Mouse (Mus musculus): Measurements from ENCODE around the gene Hdac10. TPM values are rescaled to one million over a fixed set of nuclear protein-coding genes. Genes with fewer than 3 reads are reported as not detected.

The Hdac10 gene
- total RNA-seq, 2 experiments from 2014 or later = 12.8 to 16.8 TPM

- DNase-seq (ENCODE audit: low spot score in 2 of 2) = peak in 1 of 2 experiments; percentile 65
- intact Hi-C loops (cut with DNase I) = no loop called here
Measured at GRCm38 (mm10) chr15:89149271-89150040, 21.0 kb upstream of the Hdac10 start, which contains the start of gene Mapk11. Mapk11 (minus strand) TSS chr15:89149628.

- peak in 1 of 2 experiments; percentile 49 for DNase-seq (ENCODE audit: low spot score in 2 of 2)
- intact Hi-C loops (cut with DNase I) = no loop called here
Measured at GRCm38 (mm10) chr15:89148496-89149270, 20.2 kb upstream of the Hdac10 start.

GRCm38 (mm10) chr15:89147895-89148294, 19.4 kb upstream of the Hdac10 start:
- intact Hi-C loops (cut with DNase I) = no loop called here

GRCm38 (mm10) chr15:89147456-89147855, 19.0 kb upstream of the Hdac10 start:
- intact Hi-C loops (cut with DNase I) = no loop called here
- DNase-seq (ENCODE audit: low spot score in 2 of 2) = no peak

More at GRCm38 (mm10) chr15:89147895-89148294, 19.4 kb upstream of the Hdac10 start:
- DNase-seq (ENCODE audit: low spot score in 2 of 2) = no peak

- DNase-seq (ENCODE audit: low spot score in 2 of 2) = peak in 1 of 2 experiments; percentile 73
- intact Hi-C loops (cut with DNase I) = no loop called here
Measured at GRCm38 (mm10) chr15:89147024-89147423, 18.5 kb upstream of the Hdac10 start.

GRCm38 (mm10) chr15:89146537-89146936, 18.0 kb upstream of the Hdac10 start:
- intact Hi-C loops (cut with DNase I) = no loop called here
- DNase-seq (ENCODE audit: low spot score in 2 of 2) = peak; percentile 75 to 84

- DNase-seq (ENCODE audit: low spot score in 2 of 2) = no peak
- intact Hi-C loops (cut with DNase I) = no loop called here
Measured at GRCm38 (mm10) chr15:89145813-89146350, 17.4 kb upstream of the Hdac10 start.

GRCm38 (mm10) chr15:89144965-89145364, 16.5 kb upstream of the Hdac10 start:
- DNase-seq (ENCODE audit: low spot score in 2 of 2) = no peak
- intact Hi-C loops (cut with DNase I) = no loop called here

- intact Hi-C loops (cut with DNase I) = no loop called here
- no peak for DNase-seq (ENCODE audit: low spot score in 2 of 2)
Measured at GRCm38 (mm10) chr15:89143134-89143533, 14.6 kb upstream of the Hdac10 start.

- no peak for DNase-seq (ENCODE audit: low spot score in 2 of 2)
- intact Hi-C loops (cut with DNase I) = no loop called here
Measured at GRCm38 (mm10) chr15:89141905-89142304, 13.4 kb upstream of the Hdac10 start.

GRCm38 (mm10) chr15:89141443-89141842, 12.9 kb upstream of the Hdac10 start:
- DNase-seq (ENCODE audit: low spot score in 2 of 2) = no peak
- intact Hi-C loops (cut with DNase I) = no loop called here

- intact Hi-C loops (cut with DNase I) = no loop called here
- no peak for DNase-seq (ENCODE audit: low spot score in 2 of 2)
Measured at GRCm38 (mm10) chr15:89140659-89141252, 12.3 kb upstream of the Hdac10 start, which contains the start of gene Mapk12. Mapk12 (minus strand) TSS chr15:89140703.

- intact Hi-C loops (cut with DNase I) = no loop called here
Measured at GRCm38 (mm10) chr15:89140048-89140658, 11.7 kb upstream of the Hdac10 start.

GRCm38 (mm10) chr15:89138531-89138930, 10.0 kb upstream of the Hdac10 start:
- intact Hi-C loops (cut with DNase I) = no loop called here
- DNase-seq (ENCODE audit: low spot score in 2 of 2) = no peak

More at GRCm38 (mm10) chr15:89140048-89140658, 11.7 kb upstream of the Hdac10 start:
- peak; percentile 84 to 88 for DNase-seq (ENCODE audit: low spot score in 2 of 2)

GRCm38 (mm10) chr15:89138046-89138405, 9.5 kb upstream of the Hdac10 start:
- no peak for DNase-seq (ENCODE audit: low spot score in 2 of 2)
- intact Hi-C loops (cut with DNase I) = no loop called here

- intact Hi-C loops (cut with DNase I) = no loop called here
- no peak for DNase-seq (ENCODE audit: low spot score in 2 of 2)
Measured at GRCm38 (mm10) chr15:89137378-89138045, 9.0 kb upstream of the Hdac10 start.

GRCm38 (mm10) chr15:89136461-89137155, 8.1 kb upstream of the Hdac10 start:
- no peak for DNase-seq (ENCODE audit: low spot score in 2 of 2)
- intact Hi-C loops (cut with DNase I) = no loop called here

GRCm38 (mm10) chr15:89131316-89131715, 2.8 kb upstream of the Hdac10 start:
- intact Hi-C loops (cut with DNase I) = no loop called here
- DNase-seq (ENCODE audit: low spot score in 2 of 2) = no peak

Data from left cerebral cortex, postnatal 36 days (tissue).